Mouse (Mus musculus): ENCODE measurements around the gene Pnrc2. TPM values are rescaled to one million over a fixed set of nuclear protein-coding genes. Genes with fewer than 3 reads are reported as not detected.

Gene Pnrc2
- polyA plus RNA-seq, 1 experiment, result 10.5 TPM

DNA sequence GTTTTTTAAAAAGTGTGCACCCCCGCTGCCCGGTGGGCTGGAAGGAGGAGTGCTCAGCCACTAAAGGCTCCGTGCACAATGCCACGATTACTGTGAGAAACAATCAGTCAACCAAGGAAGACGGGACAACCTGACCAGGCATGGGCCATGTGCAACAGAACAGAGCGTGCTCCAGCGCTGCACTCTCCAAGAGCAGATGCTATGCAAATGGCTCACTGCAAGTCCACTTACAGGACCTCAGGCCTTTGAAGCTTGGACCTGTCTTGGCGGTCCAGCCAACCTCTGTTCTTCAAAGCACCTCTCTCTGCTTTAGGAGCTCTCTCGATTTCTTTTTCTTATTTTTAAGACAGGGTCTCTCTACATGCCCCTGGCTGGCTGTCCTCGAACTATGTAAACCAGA is 6.9 kb upstream of the Pnrc2 start:
- TF ChIP-seq GATA1 (IDR thresholded peaks at IDR 0.05; ENCODE audit: low read length), result no peak

- TF ChIP-seq GATA1 (IDR thresholded peaks at IDR 0.05; ENCODE audit: low read length), result no peak
Observed at GRCm38 (mm10) chr4:135880018-135880417, 6.4 kb upstream of the Pnrc2 start.

- TF ChIP-seq GATA1 (IDR thresholded peaks at IDR 0.05; ENCODE audit: low read length), result no peak
Observed at GRCm38 (mm10) chr4:135879021-135879420, 5.4 kb upstream of the Pnrc2 start.

DNA sequence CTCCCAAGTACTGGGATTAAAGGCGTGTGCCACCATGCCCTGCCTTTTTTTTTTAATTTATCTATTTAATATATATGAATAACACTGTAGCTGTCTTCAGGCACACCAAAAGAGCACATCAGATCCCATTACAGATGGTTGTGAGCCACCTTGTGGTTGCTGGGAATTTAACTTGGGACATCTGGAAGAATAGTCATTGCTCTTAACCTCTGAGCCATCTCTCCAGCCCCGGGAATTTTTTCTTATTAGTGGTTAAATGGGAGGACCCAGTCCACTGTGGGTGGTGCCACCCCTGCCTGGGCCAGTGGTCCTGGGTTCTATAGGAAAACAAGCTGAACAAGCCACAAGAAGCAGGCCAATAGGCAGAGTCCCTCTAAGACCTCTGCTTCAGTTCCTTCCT is 4.1 kb upstream of the Pnrc2 start:
- TF ChIP-seq GATA1 (IDR thresholded peaks at IDR 0.05; ENCODE audit: low read length), result no peak

GRCm38 (mm10) chr4:135876583-135877020 is 3.0 kb upstream of the Pnrc2 start:
- TF ChIP-seq GATA1 (IDR thresholded peaks at IDR 0.05; ENCODE audit: low read length), result no peak

DNA sequence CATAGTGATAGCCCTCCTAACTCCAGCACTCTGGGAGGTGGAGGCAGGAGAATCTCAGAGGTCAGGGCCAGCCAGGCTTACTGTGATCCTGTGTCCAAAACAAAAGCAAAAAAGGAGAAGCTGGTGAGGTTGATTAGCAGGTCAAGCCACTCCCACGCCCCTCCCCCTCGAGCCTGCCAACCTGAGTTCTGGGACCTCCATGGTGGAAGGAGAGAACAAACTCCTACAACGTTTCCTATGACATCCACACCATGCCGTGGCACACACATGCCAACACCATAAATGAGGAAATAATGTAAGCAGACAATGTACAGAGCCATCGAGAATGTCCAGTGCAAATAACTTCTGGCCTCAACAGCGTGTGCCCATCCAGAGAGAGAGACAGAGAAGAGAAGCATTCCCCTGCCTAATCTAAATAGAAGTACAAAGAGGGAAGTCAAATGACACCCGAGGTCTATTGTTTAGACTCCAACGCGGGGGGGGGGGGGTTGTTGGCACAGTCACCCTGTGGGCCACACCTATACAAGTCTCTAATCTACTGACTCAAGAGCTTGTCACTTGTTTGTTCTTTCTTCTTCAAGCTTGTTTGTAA is 2.4 kb upstream of the Pnrc2 start:
- TF ChIP-seq GATA1 (IDR thresholded peaks at IDR 0.05; ENCODE audit: low read length), result no peak

GRCm38 (mm10) chr4:135875546-135875945 is 1.9 kb upstream of the Pnrc2 start:
- TF ChIP-seq GATA1 (IDR thresholded peaks at IDR 0.05; ENCODE audit: low read length), result no peak

GRCm38 (mm10) chr4:135874564-135875535 is 1.2 kb upstream of the Pnrc2 start:
- no peak for TF ChIP-seq GATA1 (IDR thresholded peaks at IDR 0.05; ENCODE audit: low read length)

DNA sequence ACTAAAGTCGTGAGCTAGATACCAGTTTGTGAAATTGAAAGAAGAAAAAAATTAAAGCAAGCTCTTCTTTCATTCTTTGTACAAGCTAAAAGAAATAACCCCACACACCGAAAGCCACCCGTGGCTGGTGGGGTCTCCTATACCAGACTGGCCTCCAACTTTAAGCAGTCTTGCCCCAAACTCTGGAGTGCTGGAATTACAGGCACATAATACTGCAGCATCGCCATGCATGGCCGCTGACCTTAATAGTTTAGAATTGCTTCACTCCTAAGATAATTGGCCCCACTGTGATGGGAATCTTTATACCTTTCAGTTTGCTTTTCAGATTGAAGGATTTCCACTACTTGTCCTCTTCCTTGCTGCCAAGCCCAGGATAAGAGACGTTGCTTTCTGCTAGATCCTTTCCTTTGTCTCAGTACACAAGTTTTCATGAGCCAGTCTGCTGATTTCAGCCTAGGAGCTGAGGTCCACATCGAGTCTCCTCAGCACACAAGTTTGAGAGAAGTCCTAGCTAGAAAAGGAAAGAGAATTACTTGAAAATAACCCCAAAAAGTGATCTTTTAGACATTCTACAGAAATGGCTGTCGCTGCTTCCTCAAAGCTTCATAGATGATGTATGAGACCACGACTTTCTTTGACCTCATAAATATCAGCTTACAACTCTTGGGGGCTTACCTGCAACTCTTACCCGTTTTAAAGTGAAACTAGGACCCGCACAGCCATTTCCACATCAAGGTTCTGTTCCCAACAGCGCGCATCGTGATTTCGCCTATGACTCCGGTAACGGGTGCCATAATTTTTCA is 860 bp downstream of the Pnrc2 start:
- no peak for TF ChIP-seq GATA1 (IDR thresholded peaks at IDR 0.05; ENCODE audit: low read length)

DNA sequence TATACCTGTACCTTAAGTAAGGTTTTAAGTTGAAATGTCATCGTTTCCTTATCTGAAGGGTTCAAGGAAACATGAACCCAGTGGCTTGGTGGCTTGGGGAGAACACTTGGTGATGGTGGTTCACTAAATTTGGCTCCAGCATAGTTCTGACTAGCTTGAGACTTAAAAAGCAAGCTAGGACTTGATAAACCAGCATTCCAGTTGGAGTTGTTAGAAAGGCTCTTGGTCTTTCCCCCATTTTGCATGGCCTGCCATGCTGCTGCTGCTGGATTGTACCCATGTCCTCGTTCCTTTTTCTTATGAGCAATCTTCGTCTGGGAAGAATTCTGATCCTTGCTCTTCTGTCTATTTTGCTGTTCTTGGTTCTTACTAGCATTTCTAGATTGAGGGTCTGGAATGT is 1.6 kb downstream of the Pnrc2 start:
- no peak for TF ChIP-seq GATA1 (IDR thresholded peaks at IDR 0.05; ENCODE audit: low read length)

GRCm38 (mm10) chr4:135870227-135871023 is 3.2 kb downstream of the Pnrc2 start:
- TF ChIP-seq GATA1 (IDR thresholded peaks at IDR 0.05; ENCODE audit: low read length), result no peak

DNA sequence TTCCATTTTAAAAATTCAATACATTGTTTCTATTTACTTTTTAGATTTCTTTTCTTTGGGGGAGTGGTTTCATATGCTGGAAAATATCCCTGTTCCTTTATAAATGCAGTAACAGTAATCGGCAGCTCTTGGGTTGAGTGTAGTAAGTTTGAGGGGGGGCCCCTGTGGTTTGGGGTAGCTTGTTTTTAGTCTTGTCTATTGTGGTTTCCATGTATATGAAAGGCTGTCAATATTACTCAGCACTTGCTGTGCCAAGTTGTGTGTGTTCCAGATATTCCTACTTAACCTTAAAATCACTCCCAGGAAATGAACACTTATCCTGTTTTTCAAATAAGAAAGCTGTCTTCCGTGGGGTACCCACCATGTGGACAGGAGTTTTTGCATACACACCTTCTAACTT is 4.7 kb downstream of the Pnrc2 start:
- no peak for TF ChIP-seq GATA1 (IDR thresholded peaks at IDR 0.05; ENCODE audit: low read length)

DNA sequence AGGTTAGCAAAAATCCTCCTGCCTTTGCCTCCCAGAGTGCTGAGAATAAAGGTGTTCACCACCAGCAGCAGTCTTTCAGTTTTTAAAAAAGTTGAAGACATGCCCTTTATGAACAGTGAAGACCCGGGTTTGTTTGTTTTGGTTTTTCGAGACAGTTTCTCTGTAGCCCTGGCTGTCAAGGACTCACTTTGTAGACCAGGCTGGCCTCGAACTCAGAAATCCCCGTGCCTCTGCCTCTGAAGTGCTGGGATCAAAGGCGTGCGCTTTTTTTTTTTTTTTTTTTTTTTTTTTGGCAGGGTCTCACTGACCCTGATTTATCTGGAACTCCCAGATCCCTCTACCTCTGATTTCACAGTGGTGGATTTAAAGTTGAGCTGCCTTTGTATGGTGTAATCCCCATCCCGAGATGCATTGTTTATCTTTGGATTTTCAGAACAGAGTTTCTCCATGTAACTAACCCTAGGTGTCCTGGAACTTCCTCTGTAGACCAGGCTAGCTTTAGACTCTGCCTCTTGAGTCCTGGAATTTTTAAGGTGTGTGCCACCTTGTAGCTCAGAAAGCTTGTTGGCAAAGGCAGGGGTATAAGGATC is 16.0 kb downstream of the Pnrc2 start:
- TF ChIP-seq GATA1 (IDR thresholded peaks at IDR 0.05; ENCODE audit: low read length), result no peak

GRCm38 (mm10) chr4:135856223-135857091 is 17.2 kb downstream of the Pnrc2 start:
- TF ChIP-seq GATA1 (IDR thresholded peaks at IDR 0.05; ENCODE audit: low read length), result no peak

Measured in G1E-ER4 (cell line).